Mouse (Mus musculus) 3T3-L1 (cell line): Measurements from ENCODE around the gene Trpm8.

ENCODE experiments used
- DNase-seq: peaks from one replicate; pipeline ENCODE4 v3.0.0-alpha.2; 2015; ENCODE audit warnings: low read depth, low spot score

Trpm8 gene

GRCm38 (mm10) chr1:88284228-88284945 lies 6.9 kb downstream of the Trpm8 start:
- DNase-seq, result no peak

GRCm38 (mm10) chr1:88284946-88285320 lies 7.5 kb downstream of the Trpm8 start:
- peak; percentile 61 for DNase-seq

- DNase-seq, result no peak
Observed at GRCm38 (mm10) chr1:88285652-88286051, 8.2 kb downstream of the Trpm8 start.

GRCm38 (mm10) chr1:88286136-88286845 lies 8.8 kb downstream of the Trpm8 start:
- DNase-seq, result no peak

- DNase-seq, result no peak
Observed at GRCm38 (mm10) chr1:88286887-88287696, 9.6 kb downstream of the Trpm8 start.

DNA sequence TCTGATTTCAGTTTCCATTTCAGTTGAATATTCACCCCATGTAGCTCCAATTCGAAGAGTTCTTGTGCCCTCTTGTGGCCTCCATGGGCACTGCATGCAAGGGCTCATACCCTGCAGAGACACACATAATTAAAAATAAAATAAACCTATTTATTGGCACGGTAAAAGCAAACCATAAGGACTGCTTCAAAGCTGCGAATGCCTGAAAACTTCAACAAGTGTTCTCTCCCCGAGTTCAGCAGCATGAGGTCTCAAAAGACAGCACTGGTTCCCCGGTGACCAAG lies 10.2 kb downstream of the Trpm8 start:
- DNase-seq, result peak; percentile 92

DNA sequence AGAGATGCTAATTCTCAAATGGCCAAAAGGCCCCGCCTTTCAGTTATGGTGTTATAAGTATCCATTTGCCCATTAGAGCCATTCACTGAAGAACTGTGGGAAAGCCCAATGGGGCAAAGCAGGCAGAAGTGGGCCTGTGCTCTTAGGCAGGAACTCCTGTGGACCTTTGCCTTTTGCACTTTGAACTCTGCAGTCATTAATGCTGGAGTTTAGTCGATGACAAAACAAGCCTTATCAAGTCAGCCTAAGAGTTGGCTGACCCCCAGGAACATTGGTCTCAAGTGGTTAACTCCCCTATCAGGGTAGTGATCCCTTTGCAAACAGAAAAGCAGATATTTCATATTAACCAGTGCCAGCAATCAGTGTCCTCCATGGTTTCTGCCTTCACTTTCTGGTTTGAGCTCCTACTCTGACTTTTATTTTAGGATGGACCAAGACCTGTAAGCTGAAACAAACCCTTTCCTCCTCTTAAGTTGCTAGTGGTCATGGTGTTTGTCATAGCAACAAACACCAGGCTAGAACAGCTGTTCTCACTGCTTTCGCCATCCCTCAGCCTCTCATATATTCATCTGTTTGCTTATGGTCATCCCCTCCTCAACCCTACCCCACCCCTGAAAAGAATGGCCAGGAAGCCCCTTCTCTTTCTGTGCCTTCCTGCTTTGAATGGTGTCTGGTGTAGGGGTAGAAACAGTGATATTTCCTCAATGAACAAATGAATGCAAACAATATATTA lies 10.8 kb downstream of the Trpm8 start:
- DNase-seq, result no peak

DNA sequence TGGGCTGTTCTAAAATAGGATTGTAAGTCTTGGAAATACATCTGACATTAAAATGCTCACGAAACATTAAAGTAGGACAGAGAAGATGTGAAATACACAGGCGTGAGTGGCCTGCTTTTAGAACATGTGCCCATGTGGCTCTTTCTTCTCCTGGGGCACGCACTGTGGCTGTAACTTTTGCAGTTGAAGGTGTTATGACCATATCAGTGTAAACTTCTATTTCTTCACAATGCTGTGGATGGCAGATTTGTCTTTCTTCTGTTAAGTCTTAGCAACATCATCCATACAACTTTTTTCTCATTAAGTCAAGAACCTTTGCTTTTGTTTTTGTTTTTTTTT lies 11.3 kb downstream of the Trpm8 start:
- DNase-seq, result no peak

DNA sequence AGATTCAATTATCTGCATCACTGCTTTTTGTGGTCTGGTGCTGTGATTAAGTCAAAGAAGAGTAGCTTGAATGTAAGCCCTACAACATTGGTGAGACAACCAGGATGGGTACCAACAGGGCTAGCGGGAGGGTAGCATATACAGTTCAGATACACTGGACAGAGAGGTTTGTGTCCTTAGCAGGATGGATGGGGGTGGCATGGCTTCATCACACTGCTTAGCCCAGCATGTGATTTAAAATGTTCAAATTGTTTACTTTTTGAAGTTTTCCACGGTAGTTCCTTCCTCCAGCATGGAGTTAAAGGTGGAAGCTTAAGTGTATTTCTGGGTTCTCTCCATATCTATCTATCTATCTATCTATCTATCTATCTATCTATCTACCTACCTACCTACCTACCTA lies 11.7 kb downstream of the Trpm8 start:
- DNase-seq, result no peak

- peak; percentile 82 for DNase-seq
Observed at GRCm38 (mm10) chr1:88289917-88290316, 12.5 kb downstream of the Trpm8 start.

DNA sequence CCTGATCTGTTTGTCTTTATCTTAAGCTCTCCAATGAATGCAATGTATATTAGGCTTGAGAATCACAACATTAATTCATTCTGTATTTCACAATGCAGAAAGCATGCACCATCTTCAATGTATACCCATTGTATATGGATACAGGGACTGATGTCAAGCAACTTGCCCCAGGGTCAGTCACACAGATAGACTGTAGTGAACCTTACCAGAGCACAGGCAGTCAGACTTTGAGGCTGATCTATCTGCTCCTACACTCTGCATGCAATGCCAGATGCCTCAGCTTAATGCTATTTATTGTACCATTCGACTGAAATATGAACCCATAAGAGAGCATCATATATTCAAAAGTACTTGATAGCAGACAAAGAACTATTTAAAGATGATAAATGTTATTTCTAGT lies 13.1 kb downstream of the Trpm8 start:
- no peak for DNase-seq

- no peak for DNase-seq
Observed at GRCm38 (mm10) chr1:88291409-88292005, 14.0 kb downstream of the Trpm8 start.

GRCm38 (mm10) chr1:88292057-88292456 lies 14.6 kb downstream of the Trpm8 start:
- no peak for DNase-seq

DNA sequence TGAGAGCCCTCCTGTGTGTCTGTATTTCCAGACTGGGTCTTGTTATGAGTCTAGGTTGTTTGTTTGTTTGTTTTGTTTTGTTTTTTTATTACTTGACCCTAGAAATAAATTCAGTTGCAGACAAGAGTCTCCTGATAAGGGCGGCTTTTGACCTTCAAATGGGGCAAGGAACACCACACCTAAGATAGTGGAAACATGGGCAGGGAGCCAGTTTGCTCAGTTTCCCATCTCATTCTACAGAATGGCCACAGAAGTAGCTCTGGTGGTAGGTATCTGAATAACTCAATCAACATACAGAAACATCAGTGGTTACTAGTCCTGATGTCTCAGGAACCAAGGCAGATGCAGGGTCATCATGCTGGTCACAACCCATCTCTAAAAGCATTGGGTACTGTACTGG lies 17.2 kb downstream of the Trpm8 start:
- DNase-seq, result no peak

- DNase-seq, result no peak
Observed at GRCm38 (mm10) chr1:88296171-88296920, 18.9 kb downstream of the Trpm8 start.

- no peak for DNase-seq
Observed at GRCm38 (mm10) chr1:88297480-88298258, 20.2 kb downstream of the Trpm8 start.

DNA sequence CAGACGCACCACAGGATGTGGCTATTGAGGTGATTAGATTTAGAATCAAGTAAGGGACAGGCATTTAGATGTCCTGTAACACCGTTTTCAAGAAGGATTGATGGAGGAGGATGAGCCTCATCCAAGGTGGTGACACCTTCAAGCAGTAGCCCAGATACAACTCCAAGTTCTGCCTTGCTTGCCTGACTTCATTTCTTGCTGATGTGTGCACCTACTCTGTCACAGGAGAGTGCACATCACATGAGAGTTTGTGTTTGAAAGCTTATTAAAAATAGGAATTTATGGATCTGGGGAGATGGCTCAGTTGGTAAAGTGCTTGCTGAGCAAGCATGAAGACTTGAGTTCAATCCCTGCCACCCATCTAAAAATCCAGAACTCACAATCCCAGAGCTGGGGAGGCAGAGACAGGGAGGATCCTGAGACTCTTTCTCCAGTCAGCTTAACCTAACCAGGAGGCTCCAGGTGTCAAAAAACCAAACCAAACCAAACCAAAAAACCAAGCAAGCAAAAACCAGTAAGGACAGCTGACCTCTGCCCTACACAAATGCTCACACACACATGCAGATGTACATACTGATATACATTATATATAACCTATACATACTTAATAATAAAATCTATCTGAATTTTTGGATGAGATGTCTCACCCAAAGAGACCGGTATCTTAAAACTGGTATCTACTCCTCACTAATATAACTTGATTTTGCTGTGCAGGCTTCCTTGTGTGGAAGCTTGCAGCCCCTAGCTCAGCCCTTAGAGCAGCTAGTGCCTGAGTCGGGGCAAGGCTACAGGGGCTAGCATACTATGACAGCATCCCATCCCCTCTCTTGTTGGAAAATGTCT lies 21.4 kb downstream of the Trpm8 start:
- no peak for DNase-seq

- no peak for DNase-seq
Observed at GRCm38 (mm10) chr1:88299529-88299945, 22.1 kb downstream of the Trpm8 start.

GRCm38 (mm10) chr1:88300301-88301050 lies 23.0 kb downstream of the Trpm8 start:
- no peak for DNase-seq
